Mouse (Mus musculus) adipocyte (in vitro differentiated cells): ENCODE measurements at regions not wholly inside any gene's neighbourhood (a gene's known extent, or its start where the extent isn't known, plus 50 kb on each side); places are given as distances from the start of the nearest gene placed in this dataset.

ENCODE experiments used
- DNase-seq: peaks from one replicate; pipeline ENCODE4 v3.0.0-alpha.2; 2016; ENCODE audit warnings: low spot score

DNA sequence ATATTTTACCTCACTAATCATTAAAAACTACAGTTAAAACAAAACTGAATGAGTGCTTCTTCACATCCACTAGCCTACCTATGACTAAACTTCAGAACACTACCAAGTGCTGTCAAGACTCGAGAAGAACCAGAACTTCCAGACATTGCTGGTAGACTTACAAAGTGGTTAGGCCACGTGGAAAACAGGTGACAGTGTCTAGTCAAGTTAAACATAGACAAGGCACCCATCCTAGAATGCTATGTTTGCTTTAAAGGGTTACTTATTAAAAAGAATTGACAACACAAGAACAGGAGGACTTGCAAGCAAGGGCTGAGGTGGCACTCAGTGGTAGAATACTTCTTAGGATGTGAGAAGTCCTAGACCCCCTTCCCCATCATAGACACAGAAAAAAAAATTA is 330.9 kb upstream of the Mmadhc start:
- DNase-seq = no peak

DNA sequence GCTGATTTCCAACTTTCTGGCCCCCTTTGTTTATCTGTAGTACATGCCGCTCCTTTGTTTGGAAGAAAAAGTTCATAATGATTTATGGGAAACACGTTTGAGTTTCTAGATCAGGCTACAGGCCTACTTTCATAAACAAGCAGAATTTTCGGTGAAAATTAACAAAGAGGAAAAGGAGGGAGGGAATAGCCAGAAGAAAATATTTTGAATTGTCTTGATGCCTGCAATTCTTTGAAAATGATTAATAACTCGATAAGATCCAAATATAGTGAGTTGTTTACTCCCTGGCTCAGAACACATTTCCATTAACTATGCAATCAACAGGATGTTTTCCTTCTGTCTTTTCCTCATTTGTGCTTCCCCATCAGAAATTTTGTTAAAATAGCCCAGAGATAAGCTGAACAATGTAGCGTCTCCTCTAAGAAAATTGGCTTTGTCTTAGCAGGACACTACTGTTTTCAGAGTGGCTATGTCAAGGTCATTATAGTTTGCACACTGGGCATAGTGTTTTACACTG is 328.7 kb upstream of the Mmadhc start:
- no peak for DNase-seq

- peak; percentile 60 for DNase-seq
Observed at GRCm38 (mm10) chr2:50609086-50609485, 312.5 kb upstream of the Mmadhc start.

GRCm38 (mm10) chr2:50589195-50589594 is 292.6 kb upstream of the Mmadhc start:
- DNase-seq = peak; percentile 24

- DNase-seq = no peak
Observed at GRCm38 (mm10) chr2:50588652-50589051, 292.1 kb upstream of the Mmadhc start.

DNA sequence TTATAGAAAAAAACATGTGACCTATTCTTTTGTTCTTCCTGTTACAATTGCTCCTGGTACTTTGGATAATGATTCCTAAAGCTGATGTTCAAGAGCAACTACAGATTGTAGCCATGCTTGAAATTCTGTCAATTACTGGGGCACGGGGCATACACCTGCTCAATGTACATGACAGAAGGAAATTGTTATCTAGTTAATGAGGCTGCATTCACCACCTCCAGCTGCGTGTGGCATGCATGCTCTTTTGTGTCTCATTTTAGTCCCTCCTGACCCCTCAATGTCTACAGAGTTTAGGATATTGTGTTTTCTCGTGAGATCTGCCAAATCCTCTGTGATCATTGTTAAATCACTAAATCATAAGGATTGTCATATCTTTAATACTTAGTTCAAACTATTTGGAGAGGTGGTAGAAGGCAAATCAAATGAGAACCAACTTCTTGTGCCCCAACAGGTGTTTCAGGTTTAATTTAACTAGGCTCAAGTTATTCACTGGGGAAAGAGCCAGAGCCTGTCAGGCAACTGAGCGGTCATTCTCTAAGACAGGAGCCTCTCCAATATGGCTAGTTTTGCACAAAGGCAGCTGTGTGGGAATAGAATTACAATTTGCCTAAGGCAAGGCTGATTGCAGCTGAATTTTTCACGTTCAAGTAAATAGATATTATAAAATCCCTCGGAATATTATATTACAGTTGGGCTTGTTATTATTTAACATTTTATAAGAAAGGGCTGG is 289.9 kb upstream of the Mmadhc start:
- no peak for DNase-seq

DNA sequence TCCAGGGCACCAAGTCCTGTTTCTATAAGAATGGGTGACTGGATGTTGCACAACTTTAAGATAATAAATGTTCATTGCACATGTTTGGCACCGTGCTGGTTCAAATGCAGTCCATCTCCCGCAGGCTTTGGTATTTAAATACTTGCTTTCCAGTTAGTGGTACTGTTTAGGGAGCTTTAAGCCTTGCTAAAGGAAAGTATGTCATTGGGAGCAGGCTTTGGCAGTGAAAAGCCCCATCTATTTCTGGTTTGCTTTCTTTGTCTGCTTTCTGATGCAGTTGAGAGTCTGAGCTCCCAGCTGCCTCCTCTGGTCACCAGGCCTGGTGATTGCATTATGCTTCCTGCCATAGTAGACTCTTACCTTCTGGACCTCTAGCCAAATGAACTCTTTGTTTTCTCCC is 283.0 kb upstream of the Mmadhc start:
- DNase-seq = no peak

DNA sequence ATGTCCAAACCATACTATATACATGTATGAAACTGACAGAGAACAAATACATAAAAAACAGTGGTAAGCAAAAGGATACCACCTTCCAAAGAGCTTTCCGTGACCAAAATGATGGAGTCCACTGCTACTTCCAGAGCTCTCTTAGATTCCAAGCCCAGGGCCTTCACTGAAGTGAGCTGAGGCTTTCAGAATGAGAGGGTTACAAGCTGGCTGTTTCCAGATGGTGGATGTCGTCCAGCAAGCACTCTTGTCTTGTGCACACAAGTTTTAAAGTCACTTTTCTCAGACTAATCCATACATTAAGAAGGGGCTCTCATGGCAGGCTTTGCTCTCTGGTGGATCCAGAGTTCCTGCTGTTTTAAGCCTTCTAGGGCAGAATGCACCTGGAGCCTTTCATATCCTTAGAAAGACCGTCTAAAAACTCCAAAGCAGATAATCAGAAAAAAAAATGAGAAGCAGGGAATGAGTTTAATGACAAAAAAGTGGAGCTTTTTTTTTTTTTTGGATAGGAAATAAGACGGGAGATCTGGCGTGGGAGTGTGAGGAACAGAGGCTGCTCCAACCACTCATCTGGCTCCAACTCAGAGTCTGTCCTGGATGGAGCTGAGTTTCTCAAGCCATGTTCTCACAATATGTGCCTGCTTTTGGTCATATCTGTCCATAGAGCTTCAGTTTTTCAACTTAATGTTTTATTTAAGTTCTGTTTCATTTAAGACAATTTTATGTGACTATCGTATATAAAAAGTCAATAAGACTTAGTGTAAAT is 281.9 kb upstream of the Mmadhc start:
- DNase-seq = no peak

- DNase-seq = no peak
Observed at GRCm38 (mm10) chr2:50577736-50578135, 281.1 kb upstream of the Mmadhc start.

GRCm38 (mm10) chr2:50573455-50573854 is 276.9 kb upstream of the Mmadhc start:
- peak; percentile 7 for DNase-seq

DNA sequence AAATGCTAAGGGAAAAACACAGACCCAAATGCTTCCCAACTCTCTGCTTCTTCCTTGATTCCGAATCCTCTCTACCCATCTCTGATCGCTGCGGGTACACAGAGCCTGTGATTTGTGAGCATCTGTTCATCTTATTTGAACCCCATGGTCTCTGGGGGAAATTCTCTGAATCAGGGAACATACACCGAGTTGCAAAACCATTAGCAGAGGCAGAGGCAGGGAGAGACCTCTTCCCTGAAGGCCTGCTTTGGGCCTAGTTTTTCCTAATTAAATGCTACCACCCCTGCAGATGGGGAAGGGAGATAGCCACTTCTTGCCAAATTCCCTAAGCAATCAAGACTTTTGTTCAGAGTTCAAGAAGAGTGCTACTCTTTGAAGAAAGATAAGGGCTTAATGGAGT is 274.4 kb upstream of the Mmadhc start:
- DNase-seq = no peak

DNA sequence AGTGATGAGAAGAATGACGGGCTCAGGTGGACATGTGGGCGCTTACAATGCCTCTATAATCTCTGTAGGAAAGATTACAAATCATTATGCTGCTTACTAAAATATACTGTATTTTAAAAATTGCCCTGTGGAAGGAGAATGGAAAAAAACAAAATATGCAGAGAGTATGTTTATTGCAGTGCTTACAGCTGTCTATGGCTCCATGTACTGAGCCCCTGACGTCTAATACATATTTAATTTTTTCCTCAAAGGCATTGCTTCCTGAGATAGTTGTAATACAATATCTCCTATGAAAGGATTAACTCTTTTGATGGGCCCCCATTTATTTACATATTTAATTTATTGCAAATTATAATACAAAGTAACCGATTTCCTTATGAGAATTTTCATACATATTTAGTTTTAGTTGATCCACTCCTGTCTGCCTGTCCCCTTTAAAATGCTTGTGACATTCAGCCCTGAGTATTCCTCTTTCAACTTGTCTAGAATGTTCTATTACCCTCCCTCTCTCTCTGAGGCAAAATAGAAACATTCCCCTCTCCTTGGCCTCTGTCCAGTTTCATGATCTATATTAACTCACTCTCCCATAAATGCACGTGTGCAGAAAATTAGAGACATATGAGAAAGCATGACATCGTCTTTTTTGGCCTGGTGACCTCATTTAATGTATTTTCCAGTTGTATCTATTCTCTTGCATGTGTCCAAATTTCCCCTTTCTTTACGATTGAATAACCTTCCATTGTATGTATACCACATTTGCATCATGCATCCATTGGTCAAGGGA is 273.1 kb upstream of the Mmadhc start:
- no peak for DNase-seq

DNA sequence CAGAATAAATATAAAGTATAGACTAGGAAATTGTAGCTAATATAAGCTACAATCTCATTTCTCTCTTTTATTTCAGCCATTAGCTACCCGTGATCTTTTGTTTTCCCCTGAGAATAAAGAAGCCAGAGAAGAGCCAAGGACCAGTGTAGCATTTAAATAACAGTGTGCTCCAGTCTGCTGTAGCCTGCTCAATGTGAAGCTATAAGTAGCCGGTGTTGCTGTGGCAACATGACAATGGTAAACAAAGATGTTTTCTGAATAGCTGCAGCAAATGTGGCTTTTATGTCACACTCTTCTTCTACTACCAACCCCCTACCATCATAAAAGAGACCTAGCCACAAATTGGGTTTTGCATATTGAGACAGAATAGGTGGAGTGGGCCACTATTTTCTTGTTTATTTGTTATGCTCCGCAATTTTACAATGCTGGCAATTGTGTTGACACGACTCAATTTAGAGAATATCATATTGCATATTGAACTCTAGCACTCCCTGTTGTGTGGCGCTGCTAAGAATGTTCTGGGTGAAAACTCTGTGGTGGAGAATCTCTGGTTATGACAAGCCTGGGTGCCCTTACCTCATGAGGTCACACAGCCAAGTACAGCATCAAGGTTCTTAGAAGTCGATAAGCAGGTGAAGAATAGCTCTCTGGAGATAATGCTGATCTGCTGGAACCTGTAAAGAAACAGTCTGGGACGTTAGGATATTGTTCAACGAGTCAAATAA is 272.3 kb upstream of the Mmadhc start:
- DNase-seq = no peak

DNA sequence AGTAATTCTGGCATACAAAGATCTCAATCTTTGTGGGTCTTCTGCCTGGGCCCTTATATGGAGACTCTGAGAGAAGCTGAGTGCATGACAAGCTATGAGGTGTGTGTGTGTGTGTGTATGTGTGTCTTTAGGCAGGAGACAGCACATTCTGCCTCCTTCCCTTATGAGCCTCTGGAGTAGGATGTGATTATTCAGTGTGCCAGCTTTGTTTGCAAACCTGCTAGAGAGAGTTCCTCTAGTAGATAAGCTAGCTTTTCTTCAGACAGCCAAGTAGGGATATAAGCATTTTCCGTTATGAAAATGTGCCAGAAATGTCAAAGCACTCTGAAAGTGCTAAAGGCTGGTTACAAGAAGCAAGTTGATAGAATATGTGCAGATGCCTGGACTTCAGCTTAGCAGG is 270.9 kb upstream of the Mmadhc start:
- DNase-seq = no peak

- peak; percentile 35 for DNase-seq
Observed at GRCm38 (mm10) chr2:50554031-50554430, 257.4 kb upstream of the Mmadhc start.

- DNase-seq = no peak
Observed at GRCm38 (mm10) chr2:50552437-50552836, 255.8 kb upstream of the Mmadhc start.

GRCm38 (mm10) chr2:50549871-50550270 is 253.3 kb upstream of the Mmadhc start:
- DNase-seq = no peak

DNA sequence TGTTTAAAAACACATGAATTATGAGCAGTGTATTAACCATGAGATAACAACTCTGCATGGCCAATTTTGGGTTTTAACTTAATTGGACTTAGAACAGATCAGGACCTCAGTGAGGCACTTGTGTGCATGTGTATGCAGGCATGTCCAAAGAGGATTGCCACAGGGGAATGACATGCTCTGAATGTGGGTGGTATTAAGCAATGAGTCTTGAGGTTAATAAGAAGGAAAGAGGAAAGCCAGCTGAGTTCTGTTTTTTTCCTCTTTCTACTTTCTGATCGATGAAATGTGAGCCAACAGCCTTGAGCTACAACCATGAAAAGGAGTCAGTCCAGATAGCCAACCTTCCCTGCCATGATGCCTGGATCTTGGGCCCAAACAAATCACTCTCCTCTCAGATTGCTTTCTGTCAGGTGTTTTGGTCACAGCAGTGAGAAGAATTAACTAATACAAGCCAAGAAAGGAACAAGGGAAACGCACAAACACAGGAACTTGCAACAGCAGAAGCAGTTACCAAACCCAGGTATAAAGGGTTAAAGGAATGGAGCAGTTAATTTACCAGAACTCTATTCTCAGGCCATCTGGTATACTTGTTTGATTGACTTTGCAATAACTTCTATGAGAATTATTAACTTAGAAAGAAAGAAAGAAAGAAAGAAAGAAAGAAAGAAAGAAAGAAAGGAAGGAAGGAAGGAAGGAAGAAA is 243.3 kb upstream of the Mmadhc start:
- DNase-seq = no peak

GRCm38 (mm10) chr2:50538068-50538467 is 241.5 kb upstream of the Mmadhc start:
- DNase-seq = no peak

DNA sequence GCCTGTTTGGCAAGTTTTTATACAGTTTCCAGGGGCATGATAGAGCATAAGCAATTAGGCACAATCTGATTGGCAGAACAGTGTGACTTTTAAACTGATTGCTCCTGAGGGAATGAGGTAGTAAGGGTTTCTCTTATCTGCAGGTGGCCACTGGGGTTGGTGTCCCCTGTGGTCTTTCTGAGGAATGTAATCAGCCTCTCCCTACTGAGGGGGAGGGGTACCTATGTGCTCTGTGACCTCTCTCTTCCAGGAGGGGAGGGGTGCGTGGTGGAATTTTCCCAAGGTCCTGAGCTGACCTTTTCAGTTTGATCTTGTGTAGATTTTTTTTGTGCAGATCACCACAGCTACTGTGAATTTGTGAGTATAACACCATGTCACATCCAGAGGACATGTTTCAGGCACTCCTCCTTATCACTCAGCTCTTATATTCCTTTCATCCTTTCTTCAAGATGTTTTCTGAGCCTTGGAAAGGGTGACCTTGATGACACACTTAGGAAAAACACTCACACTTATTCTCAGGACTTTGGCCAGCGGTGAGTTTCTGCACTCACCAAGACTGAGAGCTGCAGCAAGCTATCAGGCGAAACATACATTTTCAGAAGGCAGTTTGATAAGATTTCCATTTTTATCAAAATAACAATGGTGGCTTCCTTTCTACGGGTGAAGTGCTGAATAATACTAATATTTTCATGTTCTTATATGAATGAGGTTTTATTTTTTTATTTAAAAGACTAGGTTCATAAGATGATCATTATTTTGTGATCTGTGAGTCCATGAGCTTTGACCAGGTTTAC is 238.7 kb upstream of the Mmadhc start:
- no peak for DNase-seq
